Mouse (Mus musculus) forebrain, embryonic 15.5 days (tissue): Measurements from ENCODE around the gene Ostc. TPM values are rescaled to one million over a fixed set of nuclear protein-coding genes. Genes with fewer than 3 reads are reported as not detected.

Experiments
- ATAC-seq: fragments of 200-750 bp; cut with Nextera tagmentation; replicated peaks from 2 replicates; pipeline ENCODE4 v1.8.0; 2017; ENCODE audit warnings: mild to moderate bottlenecking, moderate TSS enrichment, moderate library complexity
- H3K27ac ChIP-seq: fragments of 300-500 bp; sonication (generic); replicated peaks from 2 replicates; pipeline ENCODE4 v1.5.1; 2015; ENCODE audit warnings: mild to moderate bottlenecking, inconsistent platforms
- H3K27me3 ChIP-seq: fragments of 300-500 bp; sonication (generic); 2 replicates; pipeline ENCODE4 v1.6.1; 2015; ENCODE audit warnings: inconsistent platforms
- H3K36me3 ChIP-seq: fragments of 300-500 bp; sonication (generic); 2 replicates; pipeline ENCODE4 v1.6.1; 2015; ENCODE audit warnings: mild to moderate bottlenecking, inconsistent platforms
- H3K4me1 ChIP-seq: fragments of 300-500 bp; sonication (generic); 2 replicates; pipeline ENCODE4 v1.6.1; 2015; ENCODE audit warnings: inconsistent platforms
- H3K4me2 ChIP-seq: fragments of 300-500 bp; sonication (generic); replicated peaks from 2 replicates; pipeline ENCODE4 v1.6.1; 2015; ENCODE audit warnings: mild to moderate bottlenecking, inconsistent platforms
- H3K4me3 ChIP-seq: fragments of 300-500 bp; sonication (generic); 2 replicates; pipeline ENCODE4 v1.5.1; 2015; ENCODE audit warnings: mild to moderate bottlenecking, inconsistent platforms
- H3K9ac ChIP-seq: fragments of 300-500 bp; sonication (generic); replicated peaks from 2 replicates; pipeline ENCODE4 v1.6.1; 2015; ENCODE audit warnings: mild to moderate bottlenecking, inconsistent platforms
- H3K9me3 ChIP-seq: fragments of 300-500 bp; sonication (generic); 2 replicates; pipeline ENCODE4 v1.6.1; 2016; ENCODE audit warnings: inconsistent platforms
- WGBS: fragments of 180-500 bp; shearing (Covaris S2); methylation state at CpG from one replicate; pipeline ENCODE4 v1.1.7; 2015; ENCODE audit warnings: mixed read lengths; 5-methylcytosine and 5-hydroxymethylcytosine counted together
- polyA plus RNA-seq: library from polyadenylated mRNA; unstranded; fragments of >200 nt; fragmentation: Nextera tagmentation; extraction: Ambion mirVana; gene quantifications from 2 replicates; pipeline ENCODE4 v1.2.1, GENCODE M21; 2015

Ostc gene
- polyA plus RNA-seq, 1 experiment from 2014 or later, result 237 TPM

- Histone ChIP-seq H3K4me1 (peaks cover 25% of the 10 kb centered on the region), H3K27me3 (no peaks in the 10 kb centered on the region), H3K27ac (no peak overlapping the region), H3K9me3 (no peaks in the 10 kb centered on the region), H3K9ac (no peak overlapping the region), H3K36me3 (peaks cover 44% of the 10 kb centered on the region), H3K4me3 (no peak overlapping the region), H3K4me2 (no peak overlapping the region)
- ATAC-seq, result no peak
- WGBS, result 91% methylated on average over 4 of the region's 4 CpGs
Observed at GRCm38 (mm10) chr3:130727676-130728075, 18.4 kb upstream of the Ostc start.

GRCm38 (mm10) chr3:130727036-130727435 lies 17.8 kb upstream of the Ostc start:
- Histone ChIP-seq H3K27ac (no peak overlapping the region), H3K9ac (no peak overlapping the region), H3K9me3 (no peaks in the 10 kb centered on the region), H3K4me2 (no peak overlapping the region), H3K4me3 (no peak overlapping the region), H3K27me3 (no peaks in the 10 kb centered on the region), H3K4me1 (peaks cover 25% of the 10 kb centered on the region), H3K36me3 (peaks cover 44% of the 10 kb centered on the region)
- 95% methylated on average over 1 of the region's 1 CpGs for WGBS
- no peak for ATAC-seq

DNA sequence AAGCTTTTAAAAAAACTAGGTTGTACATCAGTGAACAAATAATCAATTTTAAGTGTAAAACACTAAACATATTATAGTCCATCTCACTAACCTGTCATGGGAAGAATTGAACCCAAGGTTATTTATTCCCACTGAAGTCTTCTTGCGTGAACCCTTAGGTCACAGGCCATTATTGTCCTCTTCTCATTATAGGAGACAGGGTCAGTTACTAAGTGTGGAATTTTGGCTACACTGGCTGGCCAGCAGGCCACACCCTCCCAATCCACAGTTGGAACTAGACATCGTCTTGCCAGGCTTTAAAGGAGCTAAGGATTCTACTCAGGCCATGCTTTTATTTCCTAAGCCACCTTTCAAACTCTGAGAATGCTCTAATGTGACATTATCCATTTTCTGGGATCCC lies 16.5 kb upstream of the Ostc start:
- ATAC-seq, result no peak

GRCm38 (mm10) chr3:130722733-130723478 lies 13.7 kb upstream of the Ostc start:
- Histone ChIP-seq H3K36me3 (peaks cover 34% of the 10 kb centered on the region), H3K27ac (no peak overlapping the region), H3K9me3 (no peaks in the 10 kb centered on the region), H3K4me1 (peaks cover 3% of the 10 kb centered on the region; the same call in 1 of the 2 replicates), H3K4me3 (no peak overlapping the region), H3K9ac (no peak overlapping the region), H3K4me2 (no peak overlapping the region), H3K27me3 (no peaks in the 10 kb centered on the region)
- 70% methylated on average over 11 of the region's 11 CpGs for WGBS
- no peak for ATAC-seq

More for the DNA sequence above, 16.5 kb upstream of the Ostc start:
- no peak overlapping the region for H3K9ac ChIP-seq
- H3K4me3 ChIP-seq, result no peak overlapping the region
- H3K27me3 ChIP-seq, result no peaks in the 10 kb centered on the region
- H3K4me2 ChIP-seq, result no peak overlapping the region
- peaks cover 44% of the 10 kb centered on the region for H3K36me3 ChIP-seq
- 69% methylated on average over 2 of the region's 2 CpGs for WGBS
- H3K4me1 ChIP-seq, result peaks cover 21% of the 10 kb centered on the region
- no peaks in the 10 kb centered on the region for H3K9me3 ChIP-seq
- no peak overlapping the region for H3K27ac ChIP-seq

DNA sequence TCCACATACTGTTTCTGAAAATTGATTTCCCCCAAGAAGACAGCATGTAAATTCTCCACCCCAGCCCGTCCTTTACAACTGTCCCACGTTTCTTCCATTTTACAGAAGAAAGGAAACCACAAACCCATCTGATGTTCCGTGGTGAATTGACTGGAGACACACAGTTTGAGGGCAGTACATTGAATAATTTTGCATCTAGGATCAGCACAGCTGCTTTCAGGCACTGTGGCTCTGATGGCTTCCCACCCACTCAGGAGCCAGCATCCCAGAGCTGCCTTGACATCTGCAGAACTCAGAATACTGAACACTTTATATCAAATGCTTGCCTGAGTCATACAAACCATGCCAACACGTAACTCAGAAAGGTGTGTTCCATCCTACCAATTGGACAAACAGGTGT lies 11.0 kb upstream of the Ostc start:
- H3K4me2 ChIP-seq, result no peak overlapping the region
- no peak for ATAC-seq
- H3K9me3 ChIP-seq, result no peaks in the 10 kb centered on the region
- H3K27me3 ChIP-seq, result no peaks in the 10 kb centered on the region
- no peak overlapping the region for H3K9ac ChIP-seq
- H3K27ac ChIP-seq, result no peak overlapping the region
- H3K36me3 ChIP-seq, result peaks cover 8% of the 10 kb centered on the region; the same call in 1 of the 2 replicates
- no peak overlapping the region for H3K4me3 ChIP-seq
- no peaks in the 10 kb centered on the region for H3K4me1 ChIP-seq
- 92% methylated on average over 4 of the region's 4 CpGs for WGBS

GRCm38 (mm10) chr3:130718871-130719270 lies 9.6 kb upstream of the Ostc start:
- ATAC-seq, result no peak
- H3K36me3 ChIP-seq, result no peaks in the 10 kb centered on the region
- WGBS, result 84% methylated on average over 4 of the region's 4 CpGs

DNA sequence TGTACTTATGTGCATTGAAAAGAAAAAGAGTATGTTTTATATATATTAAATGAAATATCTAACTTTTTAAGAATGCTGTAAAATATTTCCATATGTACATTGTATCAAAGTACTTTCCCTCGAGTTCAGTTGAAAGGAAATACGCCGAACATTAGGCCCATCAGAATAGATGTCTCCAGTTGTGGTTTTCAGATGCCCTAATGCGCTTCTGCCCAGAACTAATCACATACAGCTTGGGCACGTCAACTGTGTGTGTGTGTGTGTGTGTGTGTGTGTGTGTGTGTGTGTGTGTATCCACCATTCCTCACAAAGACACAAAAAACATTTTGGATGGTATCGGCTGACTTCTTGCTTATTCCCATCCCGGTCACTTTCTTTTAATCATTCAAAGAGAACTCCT lies 7.3 kb upstream of the Ostc start:
- ATAC-seq, result no peak
- H3K4me3 ChIP-seq, result no peak overlapping the region

More at GRCm38 (mm10) chr3:130718871-130719270, 9.6 kb upstream of the Ostc start:
- no peaks in the 10 kb centered on the region for H3K27me3 ChIP-seq
- no peak overlapping the region for H3K27ac ChIP-seq
- no peak overlapping the region for H3K4me3 ChIP-seq
- H3K9me3 ChIP-seq, result no peaks in the 10 kb centered on the region
- H3K9ac ChIP-seq, result no peak overlapping the region
- peaks cover 3% of the 10 kb centered on the region; the same call in 1 of the 2 replicates for H3K4me1 ChIP-seq
- H3K4me2 ChIP-seq, result no peak overlapping the region

GRCm38 (mm10) chr3:130714775-130715568 lies 5.7 kb upstream of the Ostc start:
- Histone ChIP-seq H3K4me1 (peaks cover 4% of the 10 kb centered on the region), H3K4me3 (peak overlapping the region; percentile 21), H3K9ac (0 out of 2 replicates have a peak overlapping the region, but pooled peaks have one; percentile 10), H3K27me3 (no peaks in the 10 kb centered on the region), H3K27ac (no peak overlapping the region), H3K36me3 (no peaks in the 10 kb centered on the region), H3K4me2 (peak overlapping the region; percentile 32), H3K9me3 (no peaks in the 10 kb centered on the region)
- WGBS, result 24% methylated on average over 22 of the region's 22 CpGs
- peak; percentile 71 for ATAC-seq

More for the DNA sequence above, 7.3 kb upstream of the Ostc start:
- H3K36me3 ChIP-seq, result no peaks in the 10 kb centered on the region
- H3K4me2 ChIP-seq, result no peak overlapping the region
- H3K9ac ChIP-seq, result no peak overlapping the region
- peaks cover 3% of the 10 kb centered on the region; the same call in 1 of the 2 replicates for H3K4me1 ChIP-seq
- H3K27me3 ChIP-seq, result no peaks in the 10 kb centered on the region
- H3K9me3 ChIP-seq, result no peaks in the 10 kb centered on the region
- 87% methylated on average over 7 of the region's 7 CpGs for WGBS
- no peak overlapping the region for H3K27ac ChIP-seq

DNA sequence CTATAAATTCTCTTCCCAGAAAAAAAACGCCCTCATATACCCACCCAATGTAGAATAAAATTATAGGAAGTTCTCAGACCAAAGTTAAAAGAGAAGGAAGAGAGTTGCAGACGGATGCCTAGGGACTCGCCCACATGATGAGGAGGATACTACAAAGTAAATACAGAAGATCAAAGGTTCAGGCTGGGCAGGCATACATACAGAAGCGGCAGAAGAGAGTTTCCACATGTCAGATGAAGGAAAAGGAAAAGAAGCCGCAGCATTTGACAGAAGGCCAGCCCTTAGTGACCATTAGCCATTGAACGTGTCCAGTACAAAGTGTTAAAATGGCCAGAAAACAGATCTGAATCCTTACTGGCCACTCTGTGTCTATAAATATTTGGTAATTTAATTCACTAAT lies 3.6 kb upstream of the Ostc start:
- Histone ChIP-seq H3K4me3 (no peak overlapping the region), H3K9me3 (no peaks in the 10 kb centered on the region), H3K36me3 (no peaks in the 10 kb centered on the region), H3K9ac (no peak overlapping the region), H3K27ac (no peak overlapping the region), H3K4me2 (no peak overlapping the region), H3K27me3 (no peaks in the 10 kb centered on the region), H3K4me1 (peaks cover 15% of the 10 kb centered on the region)
- WGBS, result 72% methylated on average over 6 of the region's 6 CpGs
- ATAC-seq, result no peak

DNA sequence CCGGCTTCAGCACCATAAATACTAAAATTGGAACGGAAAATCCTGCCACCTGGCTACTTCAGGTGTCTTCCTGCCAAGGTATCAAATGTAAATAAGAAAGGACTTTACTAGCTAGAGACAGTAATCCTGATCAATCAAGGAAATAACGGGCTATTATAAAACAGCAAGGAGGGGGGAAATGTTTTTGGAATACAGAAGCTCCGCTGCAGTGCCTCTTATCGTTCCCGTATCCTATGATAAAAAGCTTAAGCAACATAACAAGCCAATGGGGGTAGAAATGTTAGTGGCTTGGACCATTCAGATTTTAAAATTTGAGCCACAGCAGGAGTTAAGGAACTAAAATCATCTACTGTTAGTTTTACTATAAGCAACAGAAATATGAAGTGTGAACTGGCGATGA lies 859 bp upstream of the Ostc start:
- H3K4me2 ChIP-seq, result peak overlapping the region; percentile 53
- peak overlapping the region; percentile 60 for H3K4me3 ChIP-seq
- no peak overlapping the region for H3K27ac ChIP-seq
- H3K9me3 ChIP-seq, result no peaks in the 10 kb centered on the region
- H3K27me3 ChIP-seq, result no peaks in the 10 kb centered on the region
- no peak for ATAC-seq
- H3K36me3 ChIP-seq, result no peaks in the 10 kb centered on the region
- 43% methylated on average over 7 of the region's 7 CpGs for WGBS
- H3K9ac ChIP-seq, result no peak overlapping the region
- H3K4me1 ChIP-seq, result peaks cover 25% of the 10 kb centered on the region

GRCm38 (mm10) chr3:130708529-130708928 lies 715 bp downstream of the Ostc start:
- no peaks in the 10 kb centered on the region for H3K27me3 ChIP-seq
- peak overlapping the region; percentile 69 for H3K9ac ChIP-seq
- peak overlapping the region; percentile 72 for H3K27ac ChIP-seq
- peaks cover 6% of the 10 kb centered on the region for H3K36me3 ChIP-seq
- no peaks in the 10 kb centered on the region for H3K9me3 ChIP-seq
- peaks cover 22% of the 10 kb centered on the region for H3K4me1 ChIP-seq
- ATAC-seq, result no peak
- H3K4me3 ChIP-seq, result peak overlapping the region; percentile 60
- peak overlapping the region; percentile 53 for H3K4me2 ChIP-seq
- 2% methylated on average over 5 of the region's 5 CpGs for WGBS

GRCm38 (mm10) chr3:130702289-130702688 lies 7.0 kb downstream of the Ostc start:
- Histone ChIP-seq H3K27me3 (no peaks in the 10 kb centered on the region), H3K9me3 (no peaks in the 10 kb centered on the region), H3K27ac (no peak overlapping the region), H3K4me3 (no peak overlapping the region), H3K4me1 (peaks cover 4% of the 10 kb centered on the region), H3K9ac (no peak overlapping the region), H3K4me2 (no peak overlapping the region), H3K36me3 (peaks cover 46% of the 10 kb centered on the region)
- 77% methylated on average over 6 of the region's 6 CpGs for WGBS
- ATAC-seq, result no peak
